Mouse (Mus musculus) hindbrain, embryonic 16.5 days (tissue): ENCODE results near the gene Smurf1. TPM values are rescaled to one million over a fixed set of nuclear protein-coding genes. Genes with fewer than 3 reads are reported as not detected.
A peak's percentile ranks its signal among the peaks of the same experiment; 100 is the strongest.

Experiments
- ATAC-seq: fragments of 200-750 bp; cut with Nextera tagmentation; 2 replicates; pipeline ENCODE4 v1.8.0; 2017; ENCODE audit warnings: moderate TSS enrichment, moderate library complexity
- H3K27ac ChIP-seq: fragments of 300-500 bp; sonication (generic); 2 replicates; pipeline ENCODE4 v1.5.1; 2014; ENCODE audit warnings: low read depth, mild to moderate bottlenecking, control low read depth, low read length, moderate library complexity
- H3K27me3 ChIP-seq: fragments of 300-500 bp; sonication (generic); replicated peaks from 2 replicates; pipeline ENCODE4 v1.6.1; 2014; ENCODE audit warnings: low read length; ENCODE audit not compliant: control insufficient read depth, insufficient read depth
- H3K36me3 ChIP-seq: fragments of 300-500 bp; sonication (generic); 2 replicates; pipeline ENCODE4 v1.6.1; 2014; ENCODE audit warnings: mild to moderate bottlenecking, low read length, moderate library complexity, mixed read lengths; ENCODE audit not compliant: control insufficient read depth, insufficient read depth
- H3K4me1 ChIP-seq: fragments of 300-500 bp; sonication (generic); 2 replicates; pipeline ENCODE4 v1.6.1; 2014; ENCODE audit warnings: low read depth, low read length; ENCODE audit not compliant: control insufficient read depth, insufficient read depth
- H3K4me2 ChIP-seq: fragments of 300-500 bp; sonication (generic); 2 replicates; pipeline ENCODE4 v1.6.1; 2014; ENCODE audit warnings: mild to moderate bottlenecking, low read length, control low read depth, moderate library complexity
- H3K4me3 ChIP-seq: fragments of 300-500 bp; sonication (generic); 2 replicates; pipeline ENCODE4 v1.5.1; 2014; ENCODE audit warnings: mild to moderate bottlenecking, low read length, control low read depth, moderate library complexity
- H3K9ac ChIP-seq: fragments of 300-500 bp; sonication (generic); 2 replicates; pipeline ENCODE4 v1.6.1; 2014; ENCODE audit warnings: low read depth, mild to moderate bottlenecking, control low read depth, low read length, moderate library complexity
- H3K9me3 ChIP-seq: fragments of 300-500 bp; sonication (generic); 2 replicates; pipeline ENCODE4 v1.6.1; 2014; ENCODE audit warnings: mild to moderate bottlenecking, low read length, moderate library complexity; ENCODE audit not compliant: control insufficient read depth
- WGBS: fragments of 180-500 bp; shearing (Covaris S2); extraction: QIAGEN DNeasy Blood & Tissue Kit; methylation state at CpG from one replicate; pipeline ENCODE4 v1.1.7; 2014; 5-methylcytosine and 5-hydroxymethylcytosine counted together
- polyA plus RNA-seq: library from polyadenylated mRNA; unstranded; fragments of >200 nt; fragmentation: Nextera tagmentation; extraction: Ambion mirVana; gene quantifications from 2 replicates; pipeline ENCODE4 v1.2.1, GENCODE M21; 2015

Gene Smurf1
- polyA plus RNA-seq, 1 experiment from 2014 or later: 14.9 TPM

- Histone ChIP-seq H3K27me3 (no peaks in the 10 kb centered on the region), H3K9ac (no peak overlapping the region), H3K4me1 (peaks cover 16% of the 10 kb centered on the region), H3K4me3 (no peak overlapping the region), H3K4me2 (no peak overlapping the region), H3K9me3 (no peaks in the 10 kb centered on the region), H3K36me3 (no peaks in the 10 kb centered on the region), H3K27ac (no peak overlapping the region)
- no peak for ATAC-seq
- 70% methylated on average over 1 of the region's 1 CpGs for WGBS
Observed at GRCm38 (mm10) chr5:144948002-144948401, 17.6 kb downstream of the Smurf1 start.

- H3K4me2 ChIP-seq: no peak overlapping the region
- no peak; the same call in 1 of the 2 replicates for ATAC-seq
- WGBS: 72% methylated on average over 4 of the region's 4 CpGs
- H3K9ac ChIP-seq: no peak overlapping the region
- no peak overlapping the region for H3K27ac ChIP-seq
- H3K36me3 ChIP-seq: no peaks in the 10 kb centered on the region
- H3K4me3 ChIP-seq: no peak overlapping the region
- peaks cover 16% of the 10 kb centered on the region for H3K4me1 ChIP-seq
- H3K9me3 ChIP-seq: no peaks in the 10 kb centered on the region
- H3K27me3 ChIP-seq: no peaks in the 10 kb centered on the region
Observed at GRCm38 (mm10) chr5:144946032-144946431, 19.6 kb downstream of the Smurf1 start.

- Histone ChIP-seq H3K27me3 (no peaks in the 10 kb centered on the region), H3K4me2 (no peak overlapping the region), H3K4me3 (no peak overlapping the region), H3K9ac (no peak overlapping the region), H3K36me3 (no peaks in the 10 kb centered on the region), H3K9me3 (no peaks in the 10 kb centered on the region), H3K4me1 (peaks cover 19% of the 10 kb centered on the region), H3K27ac (no peak overlapping the region)
- ATAC-seq: no peak
- WGBS: 90% methylated on average over 7 of the region's 7 CpGs
Observed at GRCm38 (mm10) chr5:144944932-144945331, 20.7 kb downstream of the Smurf1 start.

GRCm38 (mm10) chr5:144944370-144944769 lies 21.3 kb downstream of the Smurf1 start:
- H3K4me1 ChIP-seq: peaks cover 19% of the 10 kb centered on the region
- no peaks in the 10 kb centered on the region for H3K9me3 ChIP-seq
- H3K9ac ChIP-seq: no peak overlapping the region
- no peaks in the 10 kb centered on the region for H3K27me3 ChIP-seq
- H3K4me2 ChIP-seq: no peak overlapping the region
- no peak overlapping the region for H3K4me3 ChIP-seq
- no peaks in the 10 kb centered on the region for H3K36me3 ChIP-seq
- no peak for ATAC-seq
- H3K27ac ChIP-seq: no peak overlapping the region
- 88% methylated on average over 4 of the region's 4 CpGs for WGBS

- 88% methylated on average over 6 of the region's 6 CpGs for WGBS
- no peak overlapping the region for H3K4me2 ChIP-seq
- ATAC-seq: no peak
Observed at GRCm38 (mm10) chr5:144943346-144943745, 22.3 kb downstream of the Smurf1 start.

GRCm38 (mm10) chr5:144942431-144942830 lies 23.2 kb downstream of the Smurf1 start:
- 76% methylated on average over 9 of the region's 9 CpGs for WGBS
- Histone ChIP-seq H3K9ac (no peak overlapping the region), H3K27ac (no peak overlapping the region), H3K36me3 (no peaks in the 10 kb centered on the region), H3K9me3 (no peaks in the 10 kb centered on the region), H3K4me3 (no peak overlapping the region), H3K4me2 (no peak overlapping the region), H3K27me3 (no peaks in the 10 kb centered on the region), H3K4me1 (peaks cover 12% of the 10 kb centered on the region)
- no peak for ATAC-seq

More at GRCm38 (mm10) chr5:144943346-144943745, 22.3 kb downstream of the Smurf1 start:
- H3K9me3 ChIP-seq: no peaks in the 10 kb centered on the region
- H3K4me1 ChIP-seq: peaks cover 15% of the 10 kb centered on the region
- H3K9ac ChIP-seq: no peak overlapping the region
- H3K27ac ChIP-seq: no peak overlapping the region
- H3K4me3 ChIP-seq: no peak overlapping the region
- no peaks in the 10 kb centered on the region for H3K27me3 ChIP-seq
- H3K36me3 ChIP-seq: no peaks in the 10 kb centered on the region

GRCm38 (mm10) chr5:144940904-144941303 lies 24.7 kb downstream of the Smurf1 start:
- WGBS: 37% methylated on average over 3 of the region's 3 CpGs
- no peak overlapping the region for H3K27ac ChIP-seq
- ATAC-seq: peak; percentile 38; the same call in 1 of the 2 replicates
- no peaks in the 10 kb centered on the region for H3K36me3 ChIP-seq
- no peak overlapping the region for H3K4me2 ChIP-seq
- H3K4me3 ChIP-seq: no peak overlapping the region
- H3K9ac ChIP-seq: no peak overlapping the region
- H3K9me3 ChIP-seq: no peaks in the 10 kb centered on the region
- H3K4me1 ChIP-seq: peaks cover 10% of the 10 kb centered on the region; the same call in 1 of the 2 replicates
- H3K27me3 ChIP-seq: no peaks in the 10 kb centered on the region

- H3K36me3 ChIP-seq: no peaks in the 10 kb centered on the region
- no peak overlapping the region for H3K9ac ChIP-seq
- no peak overlapping the region for H3K27ac ChIP-seq
- no peak for ATAC-seq
- no peaks in the 10 kb centered on the region for H3K27me3 ChIP-seq
- H3K9me3 ChIP-seq: no peaks in the 10 kb centered on the region
- H3K4me2 ChIP-seq: no peak overlapping the region
- no peak overlapping the region for H3K4me3 ChIP-seq
- 94% methylated on average over 2 of the region's 2 CpGs for WGBS
- H3K4me1 ChIP-seq: peaks cover 13% of the 10 kb centered on the region; the same call in 1 of the 2 replicates
Observed at GRCm38 (mm10) chr5:144937304-144937703, 28.3 kb downstream of the Smurf1 start.

- no peak overlapping the region for H3K4me3 ChIP-seq
- H3K27me3 ChIP-seq: no peaks in the 10 kb centered on the region
- WGBS: 74% methylated on average over 4 of the region's 4 CpGs
Observed at GRCm38 (mm10) chr5:144933486-144933885, 32.2 kb downstream of the Smurf1 start.

GRCm38 (mm10) chr5:144931841-144932240 lies 33.8 kb downstream of the Smurf1 start:
- H3K27me3 ChIP-seq: no peaks in the 10 kb centered on the region
- H3K4me1 ChIP-seq: peaks cover 11% of the 10 kb centered on the region
- H3K4me3 ChIP-seq: no peak overlapping the region
- ATAC-seq: no peak
- 95% methylated on average over 5 of the region's 5 CpGs for WGBS
- no peak overlapping the region for H3K9ac ChIP-seq
- H3K27ac ChIP-seq: no peak overlapping the region
- H3K9me3 ChIP-seq: no peaks in the 10 kb centered on the region
- no peaks in the 10 kb centered on the region for H3K36me3 ChIP-seq
- no peak overlapping the region for H3K4me2 ChIP-seq

More at GRCm38 (mm10) chr5:144933486-144933885, 32.2 kb downstream of the Smurf1 start:
- peaks cover 11% of the 10 kb centered on the region for H3K4me1 ChIP-seq
- H3K36me3 ChIP-seq: no peaks in the 10 kb centered on the region
- no peak for ATAC-seq
- no peaks in the 10 kb centered on the region for H3K9me3 ChIP-seq
- H3K27ac ChIP-seq: no peak overlapping the region
- no peak overlapping the region for H3K9ac ChIP-seq
- no peak overlapping the region for H3K4me2 ChIP-seq
